Mouse (Mus musculus) testis, adult 2 months (tissue): Measurements from ENCODE around the gene Ppp1r16b. TPM values are rescaled to one million over a fixed set of nuclear protein-coding genes. Genes with fewer than 3 reads are reported as not detected.
"Not testable (repeated sequence)": the region's sequence is repeated elsewhere in the genome, so short reads cannot be mapped to it uniquely, and the experiment has no call there.

ENCODE experiments used
- H3K27ac ChIP-seq: fragments of 200-500 bp; 2 replicates; pipeline ENCODE4 v1.5.1; 2012; ENCODE audit warnings: low read depth, low read length; ENCODE audit not compliant: control insufficient read depth, insufficient read depth
- H3K27me3 ChIP-seq: fragments of 200-500 bp; 2 replicates; pipeline ENCODE4 v1.6.1; 2012; ENCODE audit warnings: mild to moderate bottlenecking, low read length, moderate library complexity; ENCODE audit not compliant: control insufficient read depth, insufficient read depth
- H3K36me3 ChIP-seq: fragments of 200-500 bp; 2 replicates; pipeline ENCODE4 v1.6.1; 2012; ENCODE audit warnings: mild to moderate bottlenecking, low read length; ENCODE audit not compliant: control insufficient read depth, insufficient read depth
- H3K4me1 ChIP-seq: fragments of 200-500 bp; 2 replicates; pipeline ENCODE4 v1.6.1; 2012; ENCODE audit warnings: low read length; ENCODE audit not compliant: control insufficient read depth, insufficient read depth
- H3K4me3 ChIP-seq: fragments of 200-500 bp; 2 replicates; pipeline ENCODE4 v1.5.1; 2012; ENCODE audit warnings: low read depth, mild to moderate bottlenecking, low read length, moderate library complexity, mixed read lengths; ENCODE audit not compliant: control insufficient read depth
- CTCF ChIP-seq: fragments of 200-500 bp; IDR thresholded peaks from 2 replicates; pipeline ENCODE4 v1.5.1; 2012; ENCODE audit warnings: low read depth, mild to moderate bottlenecking, inconsistent platforms, low read length, moderate library complexity; ENCODE audit not compliant: control insufficient read depth, insufficient read depth, insufficient replicate concordance
- POLR2A ChIP-seq: fragments of 200-500 bp; IDR thresholded peaks from 2 replicates; pipeline ENCODE4 v1.6.1; 2012; ENCODE audit warnings: low read depth, mild to moderate bottlenecking, inconsistent platforms, low read length, moderate library complexity; ENCODE audit not compliant: control insufficient read depth
- polyA plus RNA-seq: library from polyadenylated mRNA; depleted of rRNA; stranded (reverse); fragments of >200 nt; gene quantifications from 2 replicates; pipeline ENCODE4 v1.2.3, GENCODE M21; 2012

Ppp1r16b gene
- polyA plus RNA-seq, 1 experiment = 2.0 TPM

GRCm38 (mm10) chr2:158735340-158735739 lies 70.1 kb downstream of the Ppp1r16b start:
- Histone ChIP-seq H3K27me3 (no peaks in the 10 kb centered on the region), H3K4me3 (no peak overlapping the region), H3K4me1 (no peaks in the 10 kb centered on the region; the same call in 1 of the 2 replicates), H3K27ac (no peak overlapping the region), H3K36me3 (no peaks in the 10 kb centered on the region)
- TF ChIP-seq CTCF = no peak
- TF ChIP-seq POLR2A = no peak

DNA sequence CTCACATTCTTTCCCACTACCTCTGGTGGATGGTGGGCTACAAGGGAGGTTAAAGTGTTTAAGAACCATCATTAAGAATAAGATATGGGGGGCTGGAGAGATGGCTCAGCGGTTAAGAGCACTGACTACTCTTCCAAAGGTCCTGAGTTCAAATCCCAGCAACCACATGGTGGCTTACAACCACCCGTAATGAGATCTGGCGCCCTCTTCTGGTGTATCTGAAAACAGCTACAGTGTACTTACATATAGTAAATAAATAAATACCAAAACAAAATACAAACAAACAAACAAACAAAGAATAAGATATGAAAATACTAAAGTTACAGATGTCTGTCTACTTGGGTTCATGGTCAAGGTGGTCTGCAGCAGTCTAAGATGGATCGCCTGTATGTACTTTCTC lies 71.0 kb downstream of the Ppp1r16b start:
- H3K27me3 ChIP-seq, H3K4me3 ChIP-seq, H3K4me1 ChIP-seq, H3K36me3 ChIP-seq, H3K27ac ChIP-seq: not testable (repeated sequence)

DNA sequence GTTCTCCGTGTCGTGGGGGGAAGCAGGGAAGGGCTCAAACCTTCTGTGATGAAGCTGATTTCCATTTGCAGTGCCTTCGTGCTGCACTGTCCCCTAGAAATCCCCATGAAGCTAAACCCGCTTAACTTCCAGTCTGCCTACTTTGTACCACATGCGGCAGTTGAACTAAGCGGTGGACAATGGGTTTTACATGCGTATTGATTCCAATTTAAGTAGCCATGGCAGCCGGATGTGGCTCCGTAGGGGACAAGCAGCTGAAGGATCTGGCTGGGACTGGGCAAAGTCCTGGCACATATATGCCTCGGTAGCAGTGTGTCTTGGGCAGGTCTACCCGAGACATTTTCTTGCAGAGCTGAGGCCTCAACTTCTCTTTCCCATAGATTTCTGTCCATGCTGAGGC lies 73.4 kb downstream of the Ppp1r16b start:
- Histone ChIP-seq H3K36me3 (no peaks in the 10 kb centered on the region), H3K4me3 (no peak overlapping the region), H3K27me3 (no peaks in the 10 kb centered on the region), H3K27ac (no peak overlapping the region), H3K4me1 (no peaks in the 10 kb centered on the region; the same call in 1 of the 2 replicates)
- no peak for TF ChIP-seq CTCF
- no peak for TF ChIP-seq POLR2A

- Histone ChIP-seq H3K4me1 (no peaks in the 10 kb centered on the region; the same call in 1 of the 2 replicates), H3K36me3 (no peaks in the 10 kb centered on the region), H3K27ac (no peak overlapping the region), H3K4me3 (no peak overlapping the region), H3K27me3 (no peaks in the 10 kb centered on the region)
- TF ChIP-seq POLR2A (no peak), CTCF (no peak)
Observed at GRCm38 (mm10) chr2:158739113-158739512, 73.9 kb downstream of the Ppp1r16b start.

DNA sequence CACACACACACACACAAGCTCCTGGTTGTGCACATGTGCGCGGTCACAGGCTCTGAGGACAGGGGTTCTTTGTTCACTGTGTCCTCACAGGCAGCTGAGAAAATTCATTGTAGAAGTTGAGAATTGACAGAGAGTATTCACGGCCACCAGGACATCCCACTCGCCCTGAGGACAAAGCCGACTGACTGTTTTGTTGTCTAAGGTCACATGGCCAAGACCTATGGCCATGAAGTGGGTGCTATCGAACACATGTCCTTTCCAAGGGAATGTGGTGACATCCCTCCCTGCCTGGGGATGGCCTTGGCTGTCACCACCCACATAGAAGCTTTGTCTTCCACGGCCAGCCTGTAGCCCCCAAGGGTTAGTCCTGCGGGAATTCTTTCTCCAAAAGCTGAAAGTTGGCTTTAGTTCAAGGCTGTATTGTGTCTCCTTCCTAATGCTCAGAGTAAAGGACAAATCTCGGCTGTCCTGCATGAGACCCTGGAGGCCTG lies 75.9 kb downstream of the Ppp1r16b start:
- Histone ChIP-seq H3K4me1 (no peaks in the 10 kb centered on the region; the same call in 1 of the 2 replicates), H3K36me3 (no peaks in the 10 kb centered on the region), H3K4me3 (no peak overlapping the region), H3K27me3 (no peaks in the 10 kb centered on the region), H3K27ac (peak overlapping the region; percentile 60)
- TF ChIP-seq POLR2A (no peak), CTCF (no peak)

- Histone ChIP-seq H3K27me3 (no peaks in the 10 kb centered on the region), H3K4me3 (no peak overlapping the region), H3K36me3 (no peaks in the 10 kb centered on the region), H3K4me1 (no peaks in the 10 kb centered on the region; the same call in 1 of the 2 replicates), H3K27ac (no peak overlapping the region)
- peak; percentile 77; the same call in 1 of the 2 replicates for TF ChIP-seq CTCF
- TF ChIP-seq POLR2A = no peak
Observed at GRCm38 (mm10) chr2:158742431-158742830, 77.2 kb downstream of the Ppp1r16b start.

- TF ChIP-seq CTCF (no peak), POLR2A (no peak)
- no peaks in the 10 kb centered on the region for H3K27me3 ChIP-seq
- H3K27ac ChIP-seq = no peak overlapping the region
- no peaks in the 10 kb centered on the region; the same call in 1 of the 2 replicates for H3K4me1 ChIP-seq
- H3K36me3 ChIP-seq = no peaks in the 10 kb centered on the region
- H3K4me3 ChIP-seq = no peak overlapping the region
Observed at GRCm38 (mm10) chr2:158743518-158744141, 78.4 kb downstream of the Ppp1r16b start.
